Mouse (Mus musculus): Measurements from ENCODE around the gene Fxyd2. TPM values are rescaled to one million over a fixed set of nuclear protein-coding genes. Genes with fewer than 3 reads are reported as not detected.

Fxyd2 gene
- 2.3 and 2.5 TPM in 2 replicates for polyA plus RNA-seq (2015; fragmentation: Nextera tagmentation; extraction: Ambion mirVana)

- Histone ChIP-seq H3K4me3 (ENCODE audit: low read length) (no peak within 1 kb of the TSS), H3K27ac (ENCODE audit: low read length) (no peak within 1 kb of the TSS), H3K4me1 (replicated peaks; ENCODE audit: control insufficient read depth, insufficient read depth, low read length) (no peaks in the 10 kb centered on the region), H3K9me3 (ENCODE audit: control insufficient read depth, low read length) (no peaks in the 10 kb centered on the region), H3K4me2 (ENCODE audit: low read depth, low read length) (no peak within 1 kb of the TSS), H3K9ac (ENCODE audit: low read length) (no peak within 1 kb of the TSS), H3K27me3 (ENCODE audit: control insufficient read depth, insufficient read depth, low read depth, low read length) (no peaks in the 10 kb centered on the region), H3K36me3 (ENCODE audit: control insufficient read depth, insufficient read depth, low read length) (no peaks in the 10 kb centered on the region)
- no peak for ATAC-seq (ENCODE audit: low read depth)
- WGBS = 75% methylated on average over 4 of the region's 4 CpGs
These were observed at the start of gene Fxyd2 for GRCm38 (mm10) chr9:45399434-45399833. Gene Fxyd2, plus strand, starts transcription at chr9:45399669.

- H3K9me3 ChIP-seq (ENCODE audit: control insufficient read depth, low read length) = no peaks in the 10 kb centered on the region
- H3K36me3 ChIP-seq (ENCODE audit: control insufficient read depth, insufficient read depth, low read length) = no peaks in the 10 kb centered on the region
- 11% methylated on average over 5 of the region's 5 CpGs for WGBS
- no peak overlapping the region for H3K4me2 ChIP-seq (ENCODE audit: low read depth, low read length)
- no peaks in the 10 kb centered on the region for H3K4me1 ChIP-seq (replicated peaks; ENCODE audit: control insufficient read depth, insufficient read depth, low read length)
- ATAC-seq (ENCODE audit: low read depth) = no peak
- no peak overlapping the region for H3K27ac ChIP-seq (ENCODE audit: low read length)
- H3K9ac ChIP-seq (ENCODE audit: low read length) = no peak overlapping the region
- H3K4me3 ChIP-seq (ENCODE audit: low read length) = no peak overlapping the region
- H3K27me3 ChIP-seq (ENCODE audit: control insufficient read depth, insufficient read depth, low read depth, low read length) = no peaks in the 10 kb centered on the region
These were observed 49.6 kb upstream of the Fxyd2 start for GRCm38 (mm10) chr9:45349851-45350250.

GRCm38 (mm10) chr9:45355192-45355591 is 44.3 kb upstream of the Fxyd2 start:
- Histone ChIP-seq H3K9me3 (ENCODE audit: control insufficient read depth, low read length) (no peaks in the 10 kb centered on the region), H3K4me2 (ENCODE audit: low read depth, low read length) (no peak overlapping the region), H3K9ac (ENCODE audit: low read length) (no peak overlapping the region), H3K27ac (ENCODE audit: low read length) (no peak overlapping the region), H3K4me1 (replicated peaks; ENCODE audit: control insufficient read depth, insufficient read depth, low read length) (no peaks in the 10 kb centered on the region), H3K36me3 (ENCODE audit: control insufficient read depth, insufficient read depth, low read length) (no peaks in the 10 kb centered on the region), H3K4me3 (ENCODE audit: low read length) (no peak overlapping the region), H3K27me3 (ENCODE audit: control insufficient read depth, insufficient read depth, low read depth, low read length) (no peaks in the 10 kb centered on the region)
- WGBS = 71% methylated on average over 2 of the region's 2 CpGs
- ATAC-seq (ENCODE audit: low read depth) = no peak

GRCm38 (mm10) chr9:45358356-45358755 is 41.1 kb upstream of the Fxyd2 start:
- Histone ChIP-seq H3K27ac (ENCODE audit: low read length) (no peak overlapping the region), H3K4me1 (replicated peaks; ENCODE audit: control insufficient read depth, insufficient read depth, low read length) (no peaks in the 10 kb centered on the region), H3K27me3 (ENCODE audit: control insufficient read depth, insufficient read depth, low read depth, low read length) (no peaks in the 10 kb centered on the region), H3K9ac (ENCODE audit: low read length) (no peak overlapping the region), H3K4me2 (ENCODE audit: low read depth, low read length) (no peak overlapping the region), H3K4me3 (ENCODE audit: low read length) (no peak overlapping the region), H3K36me3 (ENCODE audit: control insufficient read depth, insufficient read depth, low read length) (no peaks in the 10 kb centered on the region), H3K9me3 (ENCODE audit: control insufficient read depth, low read length) (no peaks in the 10 kb centered on the region)
- WGBS = 23% methylated on average over 7 of the region's 7 CpGs
- ATAC-seq (ENCODE audit: low read depth) = no peak

- no peak overlapping the region for H3K27ac ChIP-seq (ENCODE audit: low read length)
- H3K4me3 ChIP-seq (ENCODE audit: low read length) = no peak overlapping the region
- no peak overlapping the region for H3K4me2 ChIP-seq (ENCODE audit: low read depth, low read length)
- WGBS = 17% methylated on average over 2 of the region's 2 CpGs
- H3K36me3 ChIP-seq (ENCODE audit: control insufficient read depth, insufficient read depth, low read length) = no peaks in the 10 kb centered on the region
- H3K27me3 ChIP-seq (ENCODE audit: control insufficient read depth, insufficient read depth, low read depth, low read length) = no peaks in the 10 kb centered on the region
- H3K9me3 ChIP-seq (ENCODE audit: control insufficient read depth, low read length) = no peaks in the 10 kb centered on the region
- no peak overlapping the region for H3K9ac ChIP-seq (ENCODE audit: low read length)
- no peak for ATAC-seq (ENCODE audit: low read depth)
- H3K4me1 ChIP-seq (replicated peaks; ENCODE audit: control insufficient read depth, insufficient read depth, low read length) = no peaks in the 10 kb centered on the region
These were observed 37.4 kb upstream of the Fxyd2 start for GRCm38 (mm10) chr9:45362051-45362461.

GRCm38 (mm10) chr9:45363639-45364214 is 35.7 kb upstream of the Fxyd2 start:
- 55% methylated on average over 7 of the region's 7 CpGs for WGBS
- no peak for ATAC-seq (ENCODE audit: low read depth)

GRCm38 (mm10) chr9:45367716-45368115 is 31.8 kb upstream of the Fxyd2 start:
- no peak overlapping the region for H3K4me2 ChIP-seq (ENCODE audit: low read depth, low read length)
- H3K9me3 ChIP-seq (ENCODE audit: control insufficient read depth, low read length) = no peaks in the 10 kb centered on the region
- no peak overlapping the region for H3K4me3 ChIP-seq (ENCODE audit: low read length)
- WGBS = 49% methylated on average over 8 of the region's 8 CpGs
- peaks cover 8% of the 10 kb centered on the region; the same call in 1 of the 2 replicates for H3K4me1 ChIP-seq (replicated peaks; ENCODE audit: control insufficient read depth, insufficient read depth, low read length)
- H3K9ac ChIP-seq (ENCODE audit: low read length) = no peak overlapping the region
- peaks cover 12% of the 10 kb centered on the region; the same call in 1 of the 2 replicates for H3K27me3 ChIP-seq (ENCODE audit: control insufficient read depth, insufficient read depth, low read depth, low read length)
- no peaks in the 10 kb centered on the region for H3K36me3 ChIP-seq (ENCODE audit: control insufficient read depth, insufficient read depth, low read length)
- no peak overlapping the region for H3K27ac ChIP-seq (ENCODE audit: low read length)
- no peak for ATAC-seq (ENCODE audit: low read depth)

More at GRCm38 (mm10) chr9:45363639-45364214, 35.7 kb upstream of the Fxyd2 start:
- Histone ChIP-seq H3K9me3 (ENCODE audit: control insufficient read depth, low read length) (no peaks in the 10 kb centered on the region), H3K9ac (ENCODE audit: low read length) (no peak overlapping the region), H3K27me3 (ENCODE audit: control insufficient read depth, insufficient read depth, low read depth, low read length) (0 out of 2 replicates have a peak, but pooled peaks cover 2% of the 10 kb centered on the region), H3K4me2 (ENCODE audit: low read depth, low read length) (no peak overlapping the region), H3K4me1 (replicated peaks; ENCODE audit: control insufficient read depth, insufficient read depth, low read length) (no peaks in the 10 kb centered on the region), H3K36me3 (ENCODE audit: control insufficient read depth, insufficient read depth, low read length) (no peaks in the 10 kb centered on the region), H3K27ac (ENCODE audit: low read length) (no peak overlapping the region), H3K4me3 (ENCODE audit: low read length) (no peak overlapping the region)

GRCm38 (mm10) chr9:45368341-45368901 is 31.0 kb upstream of the Fxyd2 start:
- Histone ChIP-seq H3K9ac (ENCODE audit: low read length) (no peak overlapping the region), H3K4me2 (ENCODE audit: low read depth, low read length) (no peak overlapping the region), H3K27ac (ENCODE audit: low read length) (no peak overlapping the region), H3K4me1 (replicated peaks; ENCODE audit: control insufficient read depth, insufficient read depth, low read length) (peaks cover 8% of the 10 kb centered on the region; the same call in 1 of the 2 replicates), H3K27me3 (ENCODE audit: control insufficient read depth, insufficient read depth, low read depth, low read length) (peaks cover 12% of the 10 kb centered on the region; the same call in 1 of the 2 replicates), H3K36me3 (ENCODE audit: control insufficient read depth, insufficient read depth, low read length) (no peaks in the 10 kb centered on the region), H3K9me3 (ENCODE audit: control insufficient read depth, low read length) (no peaks in the 10 kb centered on the region), H3K4me3 (ENCODE audit: low read length) (no peak overlapping the region)
- WGBS = 36% methylated on average over 5 of the region's 5 CpGs
- no peak for ATAC-seq (ENCODE audit: low read depth)

- Histone ChIP-seq H3K4me2 (ENCODE audit: low read depth, low read length) (peak within 1 kb of the TSS; percentile 96), H3K4me3 (ENCODE audit: low read length) (peak within 1 kb of the TSS; percentile 64), H3K36me3 (ENCODE audit: control insufficient read depth, insufficient read depth, low read length) (no peaks in the 10 kb centered on the region), H3K4me1 (replicated peaks; ENCODE audit: control insufficient read depth, insufficient read depth, low read length) (peaks cover 8% of the 10 kb centered on the region; the same call in 1 of the 2 replicates), H3K9me3 (ENCODE audit: control insufficient read depth, low read length) (no peaks in the 10 kb centered on the region), H3K27ac (ENCODE audit: low read length) (no peak within 1 kb of the TSS), H3K9ac (ENCODE audit: low read length) (peak within 1 kb of the TSS; percentile 70), H3K27me3 (ENCODE audit: control insufficient read depth, insufficient read depth, low read depth, low read length) (peaks cover 12% of the 10 kb centered on the region; the same call in 1 of the 2 replicates)
- peak; percentile 76 for ATAC-seq (ENCODE audit: low read depth)
- WGBS = 0% methylated on average over 24 of the region's 28 CpGs
These were observed 29.3 kb upstream of the Fxyd2 start, which contains the start of gene Fxyd6 for GRCm38 (mm10) chr9:45370117-45370561. Gene Fxyd6, plus strand, starts transcription at chr9:45370185.
